Mouse (Mus musculus) cerebellum, postnatal 4 days (tissue): ENCODE measurements at regions not wholly inside any gene's neighbourhood (a gene's known extent, or its start where the extent isn't known, plus 50 kb on each side); places are given as distances from the start of the nearest gene placed in this dataset.

ENCODE experiments used
- DNase-seq, 2 experiments: peaks; one replicate each; pipeline ENCODE4 v3.0.0; 2022; ENCODE audit warnings: low spot score in 2 of 2, mixed read lengths in 1 of 2

DNA sequence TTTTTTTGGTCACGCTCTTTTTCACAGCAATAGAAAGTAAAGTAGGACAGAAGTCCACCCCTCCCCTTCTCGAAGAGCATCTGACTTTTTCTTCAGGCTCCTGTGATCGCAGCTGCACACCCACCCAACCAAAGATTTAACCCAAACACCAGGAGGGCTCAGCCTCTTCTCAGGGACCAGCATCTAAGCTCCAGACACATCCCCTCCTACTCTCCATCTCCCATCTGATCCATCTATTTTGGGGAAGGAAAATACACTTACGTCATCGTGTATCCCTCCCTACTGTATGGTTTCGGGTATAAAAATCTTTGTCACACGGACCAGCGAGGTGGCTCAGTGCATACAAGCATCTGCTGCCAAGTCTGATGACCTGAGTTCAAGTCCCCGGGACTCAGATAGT is 284.3 kb downstream of the 3100002H09Rik start:
- no peak for DNase-seq

DNA sequence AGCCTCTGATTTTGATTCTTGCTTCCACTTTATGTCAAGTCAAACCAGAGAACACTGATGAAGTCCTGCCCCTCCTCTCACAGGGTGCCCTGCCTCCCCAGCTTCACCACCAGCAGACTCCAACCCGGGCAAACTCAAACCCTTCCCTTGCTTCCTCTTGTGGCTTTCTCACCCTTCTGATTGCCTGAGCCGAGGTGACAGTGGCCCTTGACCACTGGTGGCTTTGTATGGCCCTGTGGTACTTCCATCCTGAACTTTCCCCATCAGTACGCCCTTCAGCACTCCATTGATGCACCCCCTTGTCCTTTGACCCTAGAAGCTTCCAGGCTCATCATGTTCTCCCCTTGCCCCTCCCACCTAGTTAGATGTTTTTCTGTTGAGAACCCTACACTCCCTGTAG is 287.0 kb downstream of the 3100002H09Rik start:
- DNase-seq = no peak

DNA sequence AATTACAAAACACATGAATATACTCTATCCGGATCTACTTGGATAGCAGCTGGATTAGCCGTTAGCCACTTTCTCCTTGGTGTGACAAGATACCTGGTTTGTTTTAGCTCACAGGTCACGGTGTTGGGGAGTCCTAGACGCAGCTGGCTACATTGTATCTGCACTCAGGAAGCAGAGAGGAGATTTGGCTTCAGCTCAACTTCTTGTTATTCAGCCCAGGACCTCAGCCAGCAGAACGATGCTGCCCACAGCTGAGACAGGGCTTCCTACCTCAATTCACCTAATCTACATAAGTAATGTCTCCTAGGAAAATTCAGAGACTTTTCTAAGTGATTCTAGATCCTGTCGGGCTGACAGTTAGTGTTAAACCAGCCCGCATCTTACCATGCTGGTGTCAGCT is 289.4 kb downstream of the 3100002H09Rik start:
- no peak for DNase-seq

DNA sequence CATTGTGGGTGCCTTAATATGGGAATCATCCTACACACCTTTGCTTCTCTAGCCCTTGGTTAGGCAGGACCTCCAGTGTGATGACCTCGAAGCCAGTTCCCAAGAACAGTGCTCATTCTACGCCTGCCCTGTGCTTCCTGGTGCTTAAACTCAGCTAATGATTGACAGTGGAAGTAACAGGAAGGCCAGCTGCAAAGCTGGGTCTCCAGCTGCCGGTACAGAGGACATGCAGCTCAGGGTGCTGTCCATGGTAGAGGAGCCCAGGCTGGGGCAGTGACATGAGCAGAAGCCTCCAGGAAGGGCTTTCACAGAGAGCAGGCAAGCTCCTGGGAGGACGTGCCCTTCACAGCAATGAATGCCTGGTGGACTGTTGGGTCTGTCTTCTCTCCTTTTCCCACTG is 293.6 kb downstream of the 3100002H09Rik start:
- DNase-seq = no peak

DNA sequence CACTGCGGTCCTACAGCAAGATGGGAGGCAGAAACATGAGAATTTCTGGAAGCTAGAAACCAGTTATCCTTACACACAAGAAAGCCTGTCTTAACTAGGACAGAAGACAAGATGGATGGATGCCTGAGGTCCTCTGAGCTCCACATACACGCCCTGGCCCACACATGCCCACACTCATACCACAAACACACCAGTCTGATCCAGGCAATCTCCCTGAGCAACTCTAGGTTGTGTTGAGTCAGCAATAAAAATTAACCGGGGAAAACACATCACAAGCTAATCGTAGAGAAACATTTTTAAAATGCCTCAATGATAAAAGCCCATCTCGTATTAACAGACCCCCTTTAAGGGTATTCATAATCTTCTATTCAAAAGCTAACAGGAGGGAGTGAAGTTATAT is 298.9 kb downstream of the 3100002H09Rik start:
- no peak for DNase-seq

DNA sequence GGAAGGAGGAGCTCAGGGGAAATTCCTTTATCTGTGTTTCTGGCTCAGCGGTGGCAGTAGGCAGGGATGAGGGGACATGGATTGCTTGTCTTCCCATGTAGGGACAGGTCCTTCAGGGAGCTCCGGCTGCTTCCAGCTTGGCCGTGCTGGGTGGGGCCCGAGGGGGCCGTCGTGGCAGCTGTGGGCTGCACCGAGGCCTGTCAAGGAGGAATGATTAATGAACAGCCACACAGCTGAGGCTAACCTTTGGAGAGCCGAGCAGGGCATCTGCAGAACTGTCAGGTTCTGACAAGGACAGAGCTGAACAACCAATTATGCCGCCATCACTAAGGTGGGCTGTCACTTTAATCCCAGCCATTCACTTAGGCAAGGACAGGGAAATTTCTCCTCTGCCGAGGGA is 300.0 kb downstream of the 3100002H09Rik start:
- no peak for DNase-seq

DNA sequence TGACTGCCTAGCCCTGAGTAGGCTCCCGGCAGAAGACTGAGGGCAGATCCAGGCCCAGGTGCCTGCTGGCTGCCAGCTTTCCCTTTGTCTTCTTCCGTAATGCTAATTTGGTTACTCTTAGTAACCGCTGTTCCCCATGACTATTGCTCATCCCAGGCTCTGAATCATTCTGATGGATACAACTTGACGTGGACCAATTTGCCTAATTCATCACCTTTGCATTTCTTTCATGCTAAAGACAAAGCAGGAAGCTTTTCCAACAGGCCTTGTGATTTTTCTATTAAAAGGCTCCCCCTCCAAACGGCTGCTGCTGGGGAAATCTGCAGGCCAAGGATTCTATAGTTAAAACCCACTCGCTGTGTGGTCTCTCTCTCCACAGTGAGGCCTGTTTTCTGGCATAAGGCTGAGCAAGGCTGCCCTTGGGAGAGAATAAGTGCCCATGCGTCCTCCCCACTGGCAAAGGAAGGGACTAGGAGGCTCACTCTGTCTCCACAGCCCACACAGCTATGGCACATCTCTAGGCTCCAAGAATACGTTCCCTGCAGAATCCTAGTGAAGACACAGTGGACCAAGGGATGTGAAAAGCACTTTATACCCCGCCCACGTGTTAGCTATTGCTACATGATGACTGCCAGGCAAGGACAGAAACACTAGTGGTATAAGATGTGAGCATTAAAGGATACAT is 304.6 kb downstream of the 3100002H09Rik start:
- DNase-seq = no peak

DNA sequence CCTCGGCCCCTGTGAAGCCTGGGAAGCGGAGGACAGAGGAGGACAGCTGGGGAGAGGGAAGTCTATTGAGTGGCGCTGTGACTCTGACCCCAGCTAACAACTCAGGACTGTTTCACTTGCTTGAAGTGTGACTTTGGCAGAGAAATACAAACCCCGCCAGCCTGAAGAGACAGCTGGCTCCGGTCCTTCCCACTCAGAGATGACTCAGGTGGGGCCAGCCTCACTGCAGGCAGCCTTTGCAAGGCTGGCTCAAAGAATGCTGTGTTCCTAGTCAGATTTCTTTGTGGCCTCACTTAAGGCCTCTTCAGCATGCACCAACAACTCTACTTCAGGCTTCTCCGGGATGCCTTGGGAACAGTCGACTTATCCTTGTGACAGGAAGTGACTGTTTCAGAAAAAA is 307.7 kb downstream of the 3100002H09Rik start:
- DNase-seq = no peak

DNA sequence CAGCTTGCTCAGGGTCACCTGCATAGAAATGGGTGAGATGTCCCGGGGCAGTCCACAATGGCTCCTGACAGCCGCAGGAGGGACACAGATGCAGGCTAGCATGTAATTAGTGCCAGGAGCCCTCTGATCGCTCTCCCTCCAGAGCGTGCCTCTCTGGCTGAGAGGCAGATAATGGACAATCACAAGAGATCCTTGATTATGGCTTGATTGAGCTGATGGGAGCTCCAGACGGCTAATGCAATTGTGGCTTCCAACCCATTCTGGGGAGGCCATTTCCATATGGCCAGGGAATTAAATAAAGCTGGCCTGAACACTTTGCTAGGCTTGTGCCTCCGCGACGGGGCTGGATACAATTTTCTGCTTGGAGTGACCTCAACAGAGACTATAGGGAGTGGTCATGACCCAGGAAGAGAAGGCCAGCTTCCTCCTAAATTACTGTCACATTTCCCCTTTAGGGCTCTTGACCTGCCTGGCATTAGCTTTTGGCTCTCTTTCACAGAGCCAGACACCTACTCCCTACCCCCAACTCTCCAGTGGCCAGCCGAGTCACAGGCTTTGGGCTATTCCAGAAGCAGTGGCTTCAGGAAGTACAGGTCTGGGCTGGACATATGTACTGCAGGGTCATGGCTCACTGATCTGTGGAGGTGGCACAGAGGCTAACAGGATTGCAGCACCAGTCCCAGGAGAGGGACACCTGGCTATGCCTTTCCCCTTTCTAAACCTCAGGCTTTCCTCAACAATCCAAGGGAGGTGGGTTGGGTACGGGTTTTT is 311.8 kb downstream of the 3100002H09Rik start:
- DNase-seq = no peak

DNA sequence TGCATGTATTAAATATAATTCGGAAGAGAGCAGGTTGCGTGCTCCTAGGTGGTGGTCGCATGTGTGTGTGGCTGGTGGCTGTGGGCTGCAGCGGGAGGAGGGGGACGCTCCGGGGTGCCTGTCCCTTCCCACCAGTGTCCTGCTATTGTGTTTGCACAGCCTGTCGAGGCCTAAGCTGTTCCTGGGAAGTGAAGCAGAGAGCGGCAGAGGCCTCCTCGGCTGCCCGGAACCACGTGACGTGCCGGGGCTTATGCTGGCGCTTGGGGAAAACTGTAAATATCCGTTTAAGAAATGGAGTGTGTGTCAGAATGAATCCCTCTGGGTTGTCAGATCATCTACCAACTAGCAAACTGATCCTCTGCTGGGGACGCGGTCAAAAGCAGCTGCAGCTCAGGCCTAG is 318.3 kb downstream of the 3100002H09Rik start:
- DNase-seq = no peak

DNA sequence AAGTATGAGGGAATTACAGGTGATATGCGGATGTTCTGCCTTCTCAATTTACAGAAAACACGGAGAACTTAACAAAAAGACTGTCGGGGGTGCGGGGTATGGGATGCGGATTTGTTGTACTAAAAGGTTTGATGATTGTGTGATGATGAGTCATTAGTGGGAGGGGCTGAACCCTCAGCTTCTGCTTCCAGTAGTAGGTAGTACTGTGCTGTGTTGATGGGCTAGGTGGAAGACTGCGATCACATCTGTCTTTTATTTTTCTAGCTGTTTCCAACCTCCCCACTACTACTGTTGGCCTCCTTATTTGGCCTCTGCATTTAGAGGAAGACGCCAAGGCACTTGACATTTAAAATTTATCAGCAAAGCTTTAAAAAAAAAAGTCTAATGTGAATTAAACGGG is 318.8 kb downstream of the 3100002H09Rik start:
- no peak for DNase-seq

DNA sequence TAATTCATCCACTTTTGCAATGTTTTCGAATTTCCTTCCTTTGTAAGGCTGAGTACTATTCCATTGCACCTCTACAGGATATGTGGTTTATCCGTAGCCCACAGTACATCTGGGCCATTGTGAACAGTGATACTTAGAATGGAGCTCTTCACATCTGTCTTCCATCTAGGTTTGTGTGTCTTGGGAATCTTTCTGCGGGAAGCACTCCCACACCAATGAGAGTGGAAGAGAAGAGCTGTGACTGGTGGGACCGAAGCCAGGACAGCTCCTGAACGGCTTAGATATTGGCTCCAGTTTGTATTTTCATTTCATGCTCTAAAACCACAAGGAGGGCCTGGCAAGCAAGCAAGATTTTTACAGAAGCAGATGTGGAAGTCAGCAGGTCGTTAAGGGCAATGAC is 323.1 kb downstream of the 3100002H09Rik start:
- no peak for DNase-seq

DNA sequence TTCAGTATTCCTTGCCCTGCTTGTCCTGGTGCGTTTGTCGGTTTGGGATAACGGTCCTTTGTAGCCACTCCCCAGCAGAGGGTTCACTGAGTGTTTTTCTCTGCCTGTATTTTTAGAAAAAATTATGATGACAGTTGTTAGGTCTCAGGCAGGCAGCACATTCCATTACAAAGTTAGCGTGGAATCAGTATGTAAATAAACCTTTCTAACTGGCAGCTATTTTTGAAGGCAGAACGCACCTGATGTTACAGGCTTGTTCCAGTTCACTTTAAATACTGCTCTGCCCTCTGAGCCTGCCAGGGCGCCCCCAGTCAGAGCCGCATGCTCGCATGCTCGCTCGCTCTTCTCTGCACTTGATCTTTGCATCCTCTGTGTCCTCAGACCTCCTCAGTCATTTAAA is 331.9 kb downstream of the 3100002H09Rik start:
- no peak for DNase-seq

DNA sequence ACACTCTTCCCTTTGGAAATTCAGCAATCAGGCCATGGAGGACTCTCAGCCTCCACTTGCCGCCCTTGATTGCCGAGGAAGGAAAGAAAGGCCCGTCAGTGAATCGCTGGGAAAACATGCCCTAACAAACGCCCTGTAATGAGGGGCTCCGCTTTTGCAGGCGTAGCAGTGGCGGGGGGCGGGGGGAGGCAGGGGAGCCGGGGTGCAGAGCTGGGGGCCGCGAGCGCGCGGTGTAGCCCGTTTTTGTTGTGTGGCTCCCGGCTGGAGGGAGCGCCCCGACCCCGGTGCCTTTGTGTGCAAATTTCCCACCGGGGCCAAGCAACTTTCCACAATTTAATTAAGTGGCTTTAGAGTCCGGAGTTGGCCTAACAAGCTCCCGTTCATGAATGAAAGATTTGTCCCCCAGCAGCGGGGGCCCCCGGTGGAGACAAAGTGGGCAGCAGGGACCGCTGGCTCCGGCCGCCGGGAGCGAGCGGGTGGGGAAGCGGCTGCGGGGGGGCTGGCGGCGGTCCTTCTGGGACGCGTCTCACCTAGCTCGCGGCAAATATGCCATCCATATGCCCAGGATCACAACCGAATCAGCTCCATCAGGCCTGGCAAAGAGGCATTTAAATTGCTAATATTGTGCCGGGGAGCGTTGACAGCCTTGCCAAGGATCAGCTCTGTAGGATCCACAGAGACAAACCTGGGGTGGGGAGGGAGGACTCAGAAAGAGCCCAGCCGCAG is 333.0 kb downstream of the 3100002H09Rik start:
- DNase-seq = peak in 1 of 2 experiments; percentile 14

DNA sequence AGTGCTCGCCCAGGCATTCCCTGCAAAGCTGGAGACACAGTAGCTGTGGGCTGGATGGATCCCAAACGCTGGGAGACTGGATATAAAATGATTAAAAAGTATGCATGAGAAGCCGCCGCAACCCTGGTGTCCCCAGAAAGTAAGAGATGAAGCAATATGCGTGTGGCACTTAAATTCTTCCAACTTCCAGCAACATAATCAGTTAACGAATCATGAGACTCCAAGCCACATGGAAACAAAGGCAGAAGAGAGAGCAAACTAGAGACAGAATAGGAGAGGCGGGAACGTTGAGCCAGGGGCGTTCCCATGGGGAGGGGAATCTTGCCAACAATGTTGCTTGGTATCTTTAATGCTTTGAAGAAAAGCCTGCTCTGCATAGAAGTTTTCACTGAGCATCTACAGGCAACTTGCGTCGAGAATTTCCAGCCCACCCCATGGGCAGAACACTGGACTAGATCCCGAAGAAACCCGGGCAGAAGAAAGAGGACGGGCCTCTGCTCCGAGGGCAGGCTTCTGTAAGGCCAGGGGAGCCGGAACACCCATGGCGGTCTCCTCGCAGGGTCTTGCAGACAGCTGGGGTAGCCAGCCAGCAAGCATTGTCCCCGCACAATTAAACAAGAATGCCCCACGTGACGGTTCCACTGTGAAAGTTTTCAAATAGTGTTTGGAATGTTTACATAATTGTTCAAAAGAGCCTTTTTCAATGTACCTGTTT is 333.7 kb downstream of the 3100002H09Rik start:
- peak in 1 of 2 experiments; percentile 41 for DNase-seq

DNA sequence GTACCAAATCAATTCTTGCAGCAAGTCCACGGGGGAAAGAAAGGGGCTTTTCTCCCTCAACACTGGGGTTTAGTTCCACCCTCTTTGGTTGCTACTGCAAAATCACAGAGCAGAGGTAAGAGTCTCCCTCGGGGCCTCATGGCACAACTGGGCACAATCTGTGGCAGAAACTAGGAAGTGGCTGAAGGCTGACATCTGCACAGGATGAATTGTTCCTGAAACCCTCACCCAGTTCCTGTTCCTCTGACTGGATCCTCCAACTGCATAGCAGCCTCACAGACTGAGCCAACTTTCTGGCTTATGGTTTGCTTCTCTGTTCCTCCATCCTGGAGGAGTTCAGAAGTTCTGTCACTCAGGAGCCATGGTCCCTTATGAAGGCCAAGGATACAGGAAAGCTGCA is 338.6 kb downstream of the 3100002H09Rik start:
- DNase-seq = no peak

DNA sequence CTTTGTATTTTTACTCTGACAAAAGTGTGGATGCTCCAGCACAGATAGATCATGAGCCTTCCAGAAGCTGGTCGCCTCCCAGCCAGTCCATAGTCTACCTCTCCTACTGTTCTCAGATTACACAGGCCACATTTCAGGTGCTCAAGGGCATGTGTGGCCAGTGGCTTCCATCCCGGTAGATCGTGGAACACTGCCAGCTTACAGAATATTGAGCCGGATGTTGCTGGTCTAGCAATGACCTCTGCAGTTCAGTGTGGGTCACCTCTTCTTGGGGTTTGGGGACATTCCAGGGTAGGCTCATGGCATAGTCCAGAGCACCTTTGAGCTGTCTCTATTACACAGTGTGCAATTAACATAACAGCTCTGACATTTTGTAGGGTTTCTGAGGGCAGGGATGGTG is 342.2 kb downstream of the 3100002H09Rik start:
- DNase-seq = no peak

DNA sequence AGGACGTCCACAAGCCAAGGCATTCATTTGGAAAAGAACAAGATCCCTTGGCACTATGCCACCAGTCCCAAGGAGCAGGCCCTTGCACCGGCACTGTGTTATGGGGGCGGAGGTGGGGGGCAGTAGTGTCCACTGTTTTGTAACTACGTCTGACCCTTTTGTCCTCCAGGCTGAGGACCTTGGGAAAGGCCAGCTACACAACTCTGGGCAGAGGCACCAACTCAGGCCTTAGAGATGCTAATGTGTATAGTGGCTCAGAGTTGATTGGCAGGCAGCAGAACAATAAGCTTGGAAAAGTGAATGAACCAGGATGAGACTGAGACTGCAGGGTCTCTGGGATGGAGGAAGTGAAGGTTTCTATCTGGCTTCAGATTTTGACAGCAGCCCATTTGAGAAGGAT is 344.0 kb downstream of the 3100002H09Rik start:
- peak in 1 of 2 experiments; percentile 21 for DNase-seq

DNA sequence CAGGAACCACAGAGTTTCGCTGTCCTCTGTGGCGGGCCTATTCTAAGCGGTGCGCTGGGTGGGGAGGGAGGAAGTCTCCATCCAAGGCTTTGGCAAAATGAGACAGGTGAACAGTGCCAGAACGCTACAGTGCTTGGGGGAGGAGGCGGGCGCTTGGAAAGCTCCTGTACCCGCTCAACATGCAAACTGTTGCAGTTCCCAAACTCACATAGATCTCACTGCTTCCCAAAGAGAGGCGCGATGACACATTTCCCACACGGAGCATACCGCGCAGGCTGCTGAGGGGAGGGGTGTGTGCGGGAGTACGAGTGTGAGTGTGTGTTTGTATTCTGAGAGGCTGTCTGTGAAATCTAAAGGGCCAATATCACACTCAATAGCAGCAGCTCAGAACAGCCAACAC is 345.1 kb downstream of the 3100002H09Rik start:
- no peak for DNase-seq

DNA sequence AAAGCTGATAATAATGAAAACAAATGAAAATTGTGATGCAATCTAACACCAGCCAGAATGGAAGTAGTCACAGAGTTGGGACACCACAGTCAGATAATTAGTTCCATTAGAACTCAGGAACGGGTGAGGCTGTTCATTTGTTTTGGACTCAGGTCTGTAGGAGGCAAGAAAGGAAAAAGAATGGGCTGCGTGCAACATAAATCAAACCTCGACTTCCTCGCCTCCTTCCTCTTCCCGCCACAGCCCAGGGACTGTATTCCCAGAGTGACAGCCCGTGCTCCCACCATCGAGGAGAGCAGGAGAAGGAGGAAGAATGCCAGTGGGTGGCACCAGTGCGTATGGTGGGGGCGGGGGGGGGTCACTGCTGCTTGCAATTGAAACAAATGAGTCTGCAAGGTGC is 339.2 kb upstream of the 4930535I16Rik start:
- DNase-seq = no peak

DNA sequence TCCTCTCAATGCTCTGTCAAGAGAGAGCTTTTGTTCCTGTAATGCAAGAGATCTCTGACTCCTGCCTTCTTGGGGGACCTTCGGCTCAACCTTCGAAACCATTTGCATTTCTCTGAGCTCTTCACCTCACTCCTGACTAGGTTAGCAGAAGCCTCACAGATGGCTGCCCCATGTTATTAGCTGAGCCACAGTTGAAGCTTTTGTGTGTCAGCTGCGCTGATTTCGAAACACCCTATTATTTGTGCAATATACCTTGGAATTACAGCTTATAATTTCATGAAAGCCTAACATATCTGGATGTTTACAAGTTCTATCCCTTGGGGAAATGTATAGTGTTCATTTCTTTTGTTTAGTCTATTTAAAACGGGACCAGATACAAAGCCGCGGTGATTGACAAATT is 338.7 kb upstream of the 4930535I16Rik start:
- DNase-seq = no peak

DNA sequence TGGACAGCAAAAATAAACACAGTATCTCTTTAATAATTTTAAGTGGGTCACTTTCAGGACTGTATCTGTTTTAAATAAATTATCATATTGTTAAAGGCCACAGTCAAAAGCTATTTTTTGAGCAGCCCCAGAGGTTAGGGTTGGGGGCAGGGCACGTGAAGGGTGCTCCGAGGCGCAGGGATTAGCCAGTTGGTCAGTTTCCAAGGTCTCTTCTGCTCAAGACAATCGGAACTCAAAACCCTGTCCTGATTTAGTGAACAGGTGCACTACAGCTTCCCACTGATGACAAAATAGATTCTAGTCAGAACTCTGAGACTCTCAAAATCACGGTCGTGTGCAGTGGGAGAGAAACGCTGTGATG is 337.3 kb upstream of the 4930535I16Rik start:
- DNase-seq = no peak
